7 mouse cellular contexts compared by ENCODE assay signal in the genomic region with DNA sequence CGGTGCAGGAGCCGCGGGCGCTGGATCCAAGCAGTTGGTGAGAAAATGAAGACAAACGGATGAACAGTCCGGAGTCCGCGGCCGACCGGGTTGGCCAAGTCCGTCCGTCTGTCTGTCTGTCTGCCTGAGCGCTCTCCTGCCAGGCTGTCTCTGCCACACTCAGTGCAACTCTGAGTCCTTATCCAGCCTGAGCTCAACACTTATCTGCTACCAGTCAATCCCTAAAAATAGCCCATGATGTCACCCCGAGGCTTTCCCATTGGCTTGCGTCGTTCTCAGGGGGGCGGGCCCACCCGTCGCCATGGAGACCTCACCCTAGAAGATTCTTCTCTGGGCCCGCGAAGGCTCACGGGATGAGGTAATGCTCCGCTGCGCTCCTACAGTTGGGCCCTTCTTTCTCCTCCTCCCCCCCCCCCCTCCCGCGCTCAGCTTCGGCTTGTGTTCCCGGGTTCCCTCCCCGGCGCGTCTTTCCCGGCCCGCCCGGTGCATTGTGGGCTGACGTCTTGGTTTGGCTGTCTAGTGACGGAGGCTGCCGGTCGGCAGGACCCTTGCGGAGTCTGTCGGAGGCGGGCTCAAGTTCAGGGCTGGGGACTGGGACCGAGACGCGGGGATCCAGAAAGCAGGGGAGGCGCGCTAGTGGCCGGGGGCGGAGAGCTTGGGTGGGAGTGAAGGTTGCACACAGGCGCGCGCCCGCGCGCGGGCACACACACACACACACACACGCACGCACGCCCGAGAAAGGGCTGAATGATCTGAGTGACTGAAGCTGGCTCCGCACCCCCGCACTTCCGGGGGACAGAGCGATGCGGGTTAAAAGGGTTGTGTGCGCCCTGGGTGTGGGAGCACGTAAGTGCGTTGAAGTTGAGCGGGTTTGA. TPM values are rescaled to one million over a fixed set of nuclear protein-coding genes. Genes with fewer than 3 reads are reported as not detected.
A peak's percentile ranks its signal among the peaks of the same experiment; 100 is the strongest.
DNase-seq lines count a peak whose midpoint lies in the region; ATAC-seq lines count a peak whose summit lies in the region.

A gene (minus strand): TSS at position 198 of the 875 bp plus-strand sequence.

- peak within 1 kb of the TSS; percentile 92 for H3K9ac ChIP-seq in intestine, embryonic 16.5 days (ENCODE audit: low read depth, low read length)
- peak within 1 kb of the TSS; percentile 89 for H3K9ac ChIP-seq in midbrain, embryonic 11.5 days (ENCODE audit: low read length)

- H3K27me3 ChIP-seq in intestine, embryonic 16.5 days (replicated peaks; ENCODE audit: control insufficient read depth, insufficient read depth, low read length): no peaks in the 10 kb centered on the region
- H3K27me3 ChIP-seq in midbrain, embryonic 11.5 days (ENCODE audit: control insufficient read depth, insufficient read depth, low read length): no peaks in the 10 kb centered on the region

- peak within 1 kb of the TSS; percentile 74 for H3K4me2 ChIP-seq in intestine, embryonic 16.5 days (ENCODE audit: low read depth, low read length)
- H3K4me2 ChIP-seq in midbrain, embryonic 11.5 days: peak within 1 kb of the TSS; percentile 94

- peak; percentile 100 for DNase-seq in adrenal gland, adult 8-10 months
- peak; percentile 99 for DNase-seq in embryo, embryonic 9.5 days (ENCODE audit: extremely low spot score)
- peak; percentile 95 to 98 for DNase-seq in gastrocnemius, postnatal 4 days (ENCODE audit: low spot score in 2 of 2)
- DNase-seq in left cerebral cortex, postnatal 36 days (ENCODE audit: low spot score in 2 of 2): peak; percentile 99 to 100
- peak; percentile 100 for DNase-seq in midbrain, embryonic 11.5 days (ENCODE audit: low spot score, missing footprints)
- DNase-seq in skeletal muscle tissue, adult 2 months (ENCODE audit: low read depth, low spot score): peak; percentile 100

- H3K4me3 ChIP-seq in intestine, embryonic 16.5 days (ENCODE audit: low read length): peak within 1 kb of the TSS; percentile 76
- peak within 1 kb of the TSS; percentile 86 for H3K4me3 ChIP-seq in midbrain, embryonic 11.5 days (ENCODE audit: low read depth, low read length)

- H3K27ac ChIP-seq in intestine, embryonic 16.5 days (ENCODE audit: low read length): peak within 1 kb of the TSS; percentile 100
- peak within 1 kb of the TSS; percentile 96 for H3K27ac ChIP-seq in midbrain, embryonic 11.5 days (ENCODE audit: low read depth, low read length)

- intact Hi-C loops in left cerebral cortex, postnatal 36 days (cut with DNase I): loop anchor here (2.0 to 5.0 kb wide), 3 partner anchors 111 to 680 kb away; a partner anchor contains a TSS

- H3K4me1 ChIP-seq in intestine, embryonic 16.5 days (ENCODE audit: control insufficient read depth, insufficient read depth, low read length): peaks cover 9% of the 10 kb centered on the region
- H3K4me1 ChIP-seq in midbrain, embryonic 11.5 days (ENCODE audit: control insufficient read depth, insufficient read depth, low read length): peaks cover 12% of the 10 kb centered on the region

- no peaks in the 10 kb centered on the region for H3K36me3 ChIP-seq in intestine, embryonic 16.5 days (ENCODE audit: control insufficient read depth, insufficient read depth, low read length)
- no peaks in the 10 kb centered on the region for H3K36me3 ChIP-seq in midbrain, embryonic 11.5 days (ENCODE audit: control insufficient read depth, insufficient read depth, low read length)

- under 1% methylated on average over 65 of the region's 68 CpGs for WGBS in intestine, embryonic 16.5 days
- under 1% methylated on average over 68 of the region's 68 CpGs for WGBS in midbrain, embryonic 11.5 days

- H3K9me3 ChIP-seq in intestine, embryonic 16.5 days (ENCODE audit: control insufficient read depth, low read length): no peaks in the 10 kb centered on the region
- H3K9me3 ChIP-seq in midbrain, embryonic 11.5 days (ENCODE audit: control insufficient read depth, low read length): no peaks in the 10 kb centered on the region

- peak; percentile 90 for ATAC-seq in intestine, embryonic 16.5 days
- peak; percentile 94 for ATAC-seq in midbrain, embryonic 11.5 days (ENCODE audit: low FRiP score)

RNA-seq across cellular contexts. Expression of the gene that starts here (rescaled TPM):
- 100 to 1,000 TPM; 127 to 531 (median 331) TPM for total RNA-seq in adrenal gland, adult 8-10 months (2022)
- total RNA-seq in gastrocnemius, postnatal 4 days (2021): 10 to 100 TPM; 54.6 to 74.7 TPM
- 68.6 and 74.6 TPM in 2 replicates for polyA plus RNA-seq in intestine, embryonic 16.5 days (2015; fragmentation: Nextera tagmentation; extraction: Ambion mirVana)
- total RNA-seq in left cerebral cortex, postnatal 36 days (2021): 10 to 100 TPM; 48.6 to 79.9 TPM
- polyA plus RNA-seq in midbrain, embryonic 11.5 days (2014; fragmentation: Nextera tagmentation; extraction: Ambion mirVana): 26.1 and 29.1 TPM in 2 replicates

Comparison
In these comparisons a context has a peak if more than half of its experiments do, and no peak if none do; other contexts are left out.
1. Peak in every context shown above with its lines: DNase-seq, ATAC-seq, H3K4me3 ChIP-seq and H3K27ac ChIP-seq.